Mouse (Mus musculus) heart, postnatal 14 days (tissue): ENCODE results near the gene Ripk3. TPM values are rescaled to one million over a fixed set of nuclear protein-coding genes. Genes with fewer than 3 reads are reported as not detected.

Source experiments
- DNase-seq, 2 experiments: peaks; one replicate each; pipeline ENCODE4 v3.0.0; 2021 to 2022
- intact Hi-C: fragments of 180-260 bp; cut with DNase I; formaldehyde crosslinking; loops from one replicate; pipeline ENCODE4 v1.15.1; 2025
- total RNA-seq, 2 experiments: library from RNA; stranded (reverse); gene quantifications; 2 replicates each; pipeline ENCODE4 v1.2.3; 2021

The Ripk3 gene
- total RNA-seq, 2 experiments from 2014 or later = 4.4 to 6.1 TPM

GRCm38 (mm10) chr14:55814885-55815284 lies 26.2 kb upstream of the Ripk3 start:
- intact Hi-C loops = no loop called here
- DNase-seq = peak; percentile 45 to 65

- DNase-seq = no peak
These were observed 6.9 kb upstream of the Ripk3 start for GRCm38 (mm10) chr14:55795380-55796163.

GRCm38 (mm10) chr14:55793946-55794345 lies 5.3 kb upstream of the Ripk3 start:
- intact Hi-C loops = no loop called here
- DNase-seq = peak in 1 of 2 experiments; percentile 43

More at GRCm38 (mm10) chr14:55795380-55796163, 6.9 kb upstream of the Ripk3 start:
- intact Hi-C loops = no loop called here

GRCm38 (mm10) chr14:55793461-55793860 lies 4.8 kb upstream of the Ripk3 start:
- DNase-seq = no peak
- intact Hi-C loops = no loop called here

GRCm38 (mm10) chr14:55787731-55788130 lies 934 bp downstream of the Ripk3 start:
- DNase-seq = peak in 1 of 2 experiments; percentile 0
- intact Hi-C loops = no loop called here

- peak; percentile 1 to 3 for DNase-seq
- intact Hi-C loops = loop anchor here (2.0 kb wide), 1 partner anchor 38 kb away; the partner anchor contains the start of gene Nfatc4
These were observed 3.5 kb downstream of the Ripk3 start for GRCm38 (mm10) chr14:55785195-55785594.

- DNase-seq = peak; percentile 40 to 56
- intact Hi-C loops = loop anchor here (2.0 kb wide), 2 partner anchors 39 to 81 kb away; partner anchors contain the start of gene Nfatc4
These were observed 4.8 kb downstream of the Ripk3 start, which contains the start of gene Adcy4 for GRCm38 (mm10) chr14:55783958-55784235. Adcy4 (minus strand) TSS chr14:55784095.

- DNase-seq = peak; percentile 39 to 40
- intact Hi-C loops = loop anchor here (2.0 kb wide), 1 partner anchor 81 kb away; no protein-coding TSS in a partner anchor
These were observed 5.3 kb downstream of the Ripk3 start for GRCm38 (mm10) chr14:55783171-55783957.

- DNase-seq = peak; percentile 8 to 15
These were observed 6.2 kb downstream of the Ripk3 start for GRCm38 (mm10) chr14:55782361-55782960.

GRCm38 (mm10) chr14:55781310-55781709 lies 7.4 kb downstream of the Ripk3 start:
- peak; percentile 62 to 79 for DNase-seq
- intact Hi-C loops = loop anchor here (2.0 kb wide), 1 partner anchor 137 kb away; no protein-coding TSS in a partner anchor

More at GRCm38 (mm10) chr14:55782361-55782960, 6.2 kb downstream of the Ripk3 start:
- intact Hi-C loops = loop anchor here (2.0 kb wide), 1 partner anchor 82 kb away; no protein-coding TSS in a partner anchor

GRCm38 (mm10) chr14:55780736-55781135 lies 7.9 kb downstream of the Ripk3 start:
- DNase-seq = peak; percentile 0 to 1
- intact Hi-C loops = loop anchor here (2.0 kb wide), 1 partner anchor 138 kb away; no protein-coding TSS in a partner anchor

- DNase-seq = peak in 1 of 2 experiments; percentile 1
- intact Hi-C loops = loop anchor here (2.0 kb wide), 1 partner anchor 139 kb away; no protein-coding TSS in a partner anchor
These were observed 9.0 kb downstream of the Ripk3 start for GRCm38 (mm10) chr14:55779656-55780055.

- intact Hi-C loops = no loop called here
- peak in 1 of 2 experiments; percentile 0 for DNase-seq
These were observed 10.0 kb downstream of the Ripk3 start for GRCm38 (mm10) chr14:55778686-55779085.

- DNase-seq = no peak
- intact Hi-C loops = no loop called here
These were observed 10.9 kb downstream of the Ripk3 start for GRCm38 (mm10) chr14:55777806-55778205.

GRCm38 (mm10) chr14:55777176-55777575 lies 11.5 kb downstream of the Ripk3 start:
- intact Hi-C loops = no loop called here
- no peak for DNase-seq

- intact Hi-C loops = no loop called here
- DNase-seq = no peak
These were observed 12.0 kb downstream of the Ripk3 start for GRCm38 (mm10) chr14:55776711-55777110.

GRCm38 (mm10) chr14:55769087-55769703 lies 19.5 kb downstream of the Ripk3 start:
- intact Hi-C loops = no loop called here
- DNase-seq = no peak

GRCm38 (mm10) chr14:55768555-55768954 lies 20.1 kb downstream of the Ripk3 start:
- intact Hi-C loops = no loop called here
- DNase-seq = no peak

GRCm38 (mm10) chr14:55767519-55768414 lies 20.9 kb downstream of the Ripk3 start:
- DNase-seq = peak; percentile 64 to 72
- intact Hi-C loops = no loop called here
